Mouse (Mus musculus): ENCODE data around the gene Zbtb17.

Zbtb17 gene

GRCm38 (mm10) chr4:141425484-141426479, 18.7 kb upstream of the Zbtb17 start:
- peak; percentile 60 for DNase-seq (ENCODE audit: low read depth)

GRCm38 (mm10) chr4:141426796-141427745, 17.4 kb upstream of the Zbtb17 start:
- no peak for DNase-seq (ENCODE audit: low read depth)

GRCm38 (mm10) chr4:141427921-141428320, 16.5 kb upstream of the Zbtb17 start:
- DNase-seq (ENCODE audit: low read depth), result no peak

GRCm38 (mm10) chr4:141429381-141429780, 15.1 kb upstream of the Zbtb17 start:
- DNase-seq (ENCODE audit: low read depth), result no peak

- no peak for DNase-seq (ENCODE audit: low read depth)
These were observed 14.6 kb upstream of the Zbtb17 start for GRCm38 (mm10) chr4:141429847-141430246.

GRCm38 (mm10) chr4:141430997-141431396, 13.5 kb upstream of the Zbtb17 start:
- DNase-seq (ENCODE audit: low read depth), result no peak

- DNase-seq (ENCODE audit: low read depth), result no peak
These were observed 11.8 kb upstream of the Zbtb17 start for GRCm38 (mm10) chr4:141432666-141433065.

GRCm38 (mm10) chr4:141433191-141433590, 11.3 kb upstream of the Zbtb17 start:
- no peak for DNase-seq (ENCODE audit: low read depth)

GRCm38 (mm10) chr4:141435974-141436373, 8.5 kb upstream of the Zbtb17 start, which contains the start of gene Srarp:
Gene Srarp, minus strand, starts transcription at chr4:141436105.
- no peak for DNase-seq (ENCODE audit: low read depth)

GRCm38 (mm10) chr4:141439083-141439803, 5.2 kb upstream of the Zbtb17 start:
- DNase-seq (ENCODE audit: low read depth), result no peak

GRCm38 (mm10) chr4:141440877-141441276, 3.6 kb upstream of the Zbtb17 start:
- no peak for DNase-seq (ENCODE audit: low read depth)

GRCm38 (mm10) chr4:141443641-141444429, 619 bp upstream of the Zbtb17 start:
- DNase-seq (ENCODE audit: low read depth), result no peak

GRCm38 (mm10) chr4:141445328-141445720, 870 bp downstream of the Zbtb17 start:
- DNase-seq (ENCODE audit: low read depth), result peak; percentile 17

GRCm38 (mm10) chr4:141446211-141446610, 1.8 kb downstream of the Zbtb17 start:
- no peak for DNase-seq (ENCODE audit: low read depth)

- peak; percentile 20 for DNase-seq (ENCODE audit: low read depth)
These were observed 6.8 kb downstream of the Zbtb17 start for GRCm38 (mm10) chr4:141451251-141451650.

- no peak for DNase-seq (ENCODE audit: low read depth)
These were observed 7.5 kb downstream of the Zbtb17 start for GRCm38 (mm10) chr4:141451916-141452450.

GRCm38 (mm10) chr4:141454581-141455350, 10.3 kb downstream of the Zbtb17 start:
- DNase-seq (ENCODE audit: low read depth), result peak; percentile 49

- DNase-seq (ENCODE audit: low read depth), result no peak
These were observed 11.1 kb downstream of the Zbtb17 start for GRCm38 (mm10) chr4:141455526-141455925.

GRCm38 (mm10) chr4:141456193-141456938, 11.9 kb downstream of the Zbtb17 start:
- DNase-seq (ENCODE audit: low read depth), result no peak
